Mouse (Mus musculus) R1 (cell line): Measurements from ENCODE around the gene Sar1b.
A peak's percentile ranks its signal among the peaks of the same experiment; 100 is the strongest.

Experiments
- DNase-seq: peaks from one replicate; pipeline ENCODE4 v3.0.0-alpha.2; 2018; ENCODE audit warnings: low read depth, low spot score

Sar1b gene

GRCm38 (mm10) chr11:51777478-51777877 is 14.0 kb downstream of the Sar1b start:
- DNase-seq = no peak

GRCm38 (mm10) chr11:51780773-51781267 is 17.3 kb downstream of the Sar1b start:
- DNase-seq = no peak

- DNase-seq = no peak
Observed at GRCm38 (mm10) chr11:51782721-51783120, 19.2 kb downstream of the Sar1b start.

- peak; percentile 89 for DNase-seq
Observed at GRCm38 (mm10) chr11:51785926-51786325, 22.4 kb downstream of the Sar1b start.

GRCm38 (mm10) chr11:51789735-51790134 is 26.2 kb downstream of the Sar1b start:
- peak; percentile 36 for DNase-seq

GRCm38 (mm10) chr11:51790662-51791061 is 27.2 kb downstream of the Sar1b start:
- no peak for DNase-seq

GRCm38 (mm10) chr11:51796272-51796671 is 32.8 kb downstream of the Sar1b start:
- no peak for DNase-seq

- DNase-seq = no peak
Observed at GRCm38 (mm10) chr11:51800634-51801325, 37.3 kb downstream of the Sar1b start.

- peak; percentile 91 for DNase-seq
Observed at GRCm38 (mm10) chr11:51805221-51805981, 41.9 kb downstream of the Sar1b start.

- peak; percentile 21 for DNase-seq
Observed at GRCm38 (mm10) chr11:51807108-51807879, 43.8 kb downstream of the Sar1b start.

GRCm38 (mm10) chr11:51809632-51810224 is 46.2 kb downstream of the Sar1b start:
- peak; percentile 52 for DNase-seq

GRCm38 (mm10) chr11:51811230-51811629 is 47.7 kb downstream of the Sar1b start:
- peak; percentile 72 for DNase-seq

GRCm38 (mm10) chr11:51812022-51812546 is 48.6 kb downstream of the Sar1b start:
- no peak for DNase-seq

- DNase-seq = peak; percentile 90
Observed at GRCm38 (mm10) chr11:51817756-51818155, 54.3 kb downstream of the Sar1b start.

GRCm38 (mm10) chr11:51818837-51819236 is 55.4 kb downstream of the Sar1b start:
- DNase-seq = no peak

GRCm38 (mm10) chr11:51819964-51820363 is 56.5 kb downstream of the Sar1b start:
- peak; percentile 91 for DNase-seq

GRCm38 (mm10) chr11:51820861-51821260 is 57.4 kb downstream of the Sar1b start:
- DNase-seq = peak; percentile 79

- peak; percentile 77 for DNase-seq
Observed at GRCm38 (mm10) chr11:51822736-51823135, 59.2 kb downstream of the Sar1b start.

GRCm38 (mm10) chr11:51823271-51823670 is 59.8 kb downstream of the Sar1b start:
- DNase-seq = no peak

- DNase-seq = no peak
Observed at GRCm38 (mm10) chr11:51823963-51824753, 60.7 kb downstream of the Sar1b start.
